In the genomic region with DNA sequence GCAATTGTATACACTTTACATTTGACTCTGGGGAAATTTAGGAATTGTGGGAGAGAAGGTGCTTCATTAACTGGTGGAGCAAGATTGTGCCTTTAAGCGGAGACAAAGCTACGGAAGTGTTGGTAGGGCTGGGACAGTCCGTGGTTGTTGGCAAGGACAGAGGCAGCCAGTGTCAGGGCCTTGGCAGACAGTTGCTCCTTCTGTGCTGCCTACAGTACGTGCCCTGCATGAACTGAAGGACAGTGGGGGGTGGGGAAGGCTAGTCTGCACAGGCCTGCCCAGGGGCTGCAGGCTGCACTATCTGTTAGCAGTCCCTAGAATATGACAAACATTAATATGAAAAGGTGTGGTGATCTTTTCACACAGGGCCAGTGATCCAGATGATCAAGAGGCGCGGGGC, we compare ENCODE assay signal across 10 mouse cellular contexts.
DNase-seq lines count a peak whose midpoint lies in the region; ATAC-seq and TF ChIP-seq lines count a peak whose summit lies in the region.
"Had no signal": no experiment of that assay in that cellular context is flagged by ENCODE, and none has a peak within 500 bp of the region (broad histone marks: within the 10 kb centered on the region; RNA-seq: fewer than 3 reads in every experiment).

No protein-coding gene starts in this region.

- H3K27me3 ChIP-seq in heart, embryonic 11.5 days (ENCODE audit: control insufficient read depth, insufficient read depth, low read length): no peaks in the 10 kb centered on the region
- H3K27me3 ChIP-seq in hindbrain, postnatal 0 days (ENCODE audit: insufficient read depth, low read length): no peaks in the 10 kb centered on the region
- no peaks in the 10 kb centered on the region for H3K27me3 ChIP-seq in neural tube, embryonic 14.5 days (ENCODE audit: control insufficient read depth, insufficient read depth, low read length)
- H3K27me3 ChIP-seq in limb, embryonic 10.5 days (ENCODE audit: low read depth, poor library complexity, severe bottlenecking): no peaks in the 10 kb centered on the region
- H3K27me3 ChIP-seq in liver, postnatal 0 days (ENCODE audit: insufficient read depth, low read length): no peaks in the 10 kb centered on the region

- peak; percentile 13 to 37 for DNase-seq in heart, adult 18-20 months
- peak; percentile 86 to 91 for DNase-seq in cerebellum, postnatal 10 days
- peak; percentile 86 for DNase-seq in hindbrain, postnatal 0 days (ENCODE audit: low spot score)
- DNase-seq in limb, embryonic 10.5 days (ENCODE audit: low spot score): no peak
- DNase-seq in lung, postnatal 25 days (ENCODE audit: low spot score): no peak
- DNase-seq in liver, postnatal 0 days: no peak
- DNase-seq: lung, embryonic 14.5 days had no signal

- no peak for TF ChIP-seq EP300 in liver, postnatal 0 days (IDR thresholded peaks at IDR 0.05; ENCODE audit: low read depth)

- H3K4me1 ChIP-seq in heart, embryonic 11.5 days (ENCODE audit: control insufficient read depth, insufficient read depth, low read length): no peaks in the 10 kb centered on the region
- H3K4me1 ChIP-seq in hindbrain, postnatal 0 days (ENCODE audit: insufficient read depth, low read length): peaks cover 8% of the 10 kb centered on the region; the same call in 1 of the 2 replicates
- H3K4me1 ChIP-seq in neural tube, embryonic 14.5 days (ENCODE audit: control insufficient read depth, insufficient read depth, low read length): no peaks in the 10 kb centered on the region
- H3K4me1 ChIP-seq in limb, embryonic 10.5 days: no peaks in the 10 kb centered on the region
- H3K4me1 ChIP-seq in liver, postnatal 0 days (ENCODE audit: insufficient read depth): no peaks in the 10 kb centered on the region

- H3K36me3 ChIP-seq in heart, embryonic 11.5 days (ENCODE audit: control insufficient read depth, insufficient read depth, low read length): no peaks in the 10 kb centered on the region
- H3K36me3 ChIP-seq in hindbrain, postnatal 0 days (ENCODE audit: insufficient read depth, low read length): no peaks in the 10 kb centered on the region
- no peaks in the 10 kb centered on the region for H3K36me3 ChIP-seq in neural tube, embryonic 14.5 days (ENCODE audit: control insufficient read depth, insufficient read depth, low read length)
- H3K36me3 ChIP-seq in limb, embryonic 10.5 days: no peaks in the 10 kb centered on the region
- H3K36me3 ChIP-seq in liver, postnatal 0 days (replicated peaks; ENCODE audit: insufficient read depth, low read length): no peaks in the 10 kb centered on the region

- H3K9ac ChIP-seq in heart, embryonic 11.5 days (ENCODE audit: low read depth, low read length): no peak overlapping the region
- no peak overlapping the region for H3K9ac ChIP-seq in hindbrain, postnatal 0 days (replicated peaks; ENCODE audit: low read length)
- no peak overlapping the region for H3K9ac ChIP-seq in neural tube, embryonic 14.5 days (replicated peaks; ENCODE audit: low read depth, low read length)
- no peak overlapping the region for H3K9ac ChIP-seq in liver, postnatal 0 days (replicated peaks)
- H3K9ac ChIP-seq: lung, embryonic 14.5 days had no signal

- no peak overlapping the region for H3K27ac ChIP-seq in heart, embryonic 11.5 days (ENCODE audit: low read depth, low read length)
- peak overlapping the region; percentile 51; the same call in 1 of the 2 replicates for H3K27ac ChIP-seq in hindbrain, postnatal 0 days
- H3K27ac ChIP-seq in neural tube, embryonic 14.5 days (ENCODE audit: low read depth, low read length): no peak overlapping the region
- no peak overlapping the region for H3K27ac ChIP-seq in limb, embryonic 10.5 days
- no peak overlapping the region for H3K27ac ChIP-seq in liver, postnatal 0 days (ENCODE audit: low read depth)
- H3K27ac ChIP-seq: heart, adult 2 months had no signal

- WGBS in heart, embryonic 11.5 days (ENCODE audit: insufficient replicate concordance): 68% methylated on average over 6 of the region's 6 CpGs
- WGBS in hindbrain, postnatal 0 days: 43% methylated on average over 6 of the region's 6 CpGs
- 54% methylated on average over 6 of the region's 6 CpGs for WGBS in neural tube, embryonic 14.5 days
- WGBS in limb, embryonic 10.5 days: 86% methylated on average over 6 of the region's 6 CpGs
- 68% methylated on average over 6 of the region's 6 CpGs for WGBS in liver, postnatal 0 days (ENCODE audit: insufficient replicate concordance)

- no peak for TF ChIP-seq CTCF in hindbrain, postnatal 0 days (IDR thresholded peaks at IDR 0.05; ENCODE audit: low read depth)
- TF ChIP-seq CTCF in liver, postnatal 0 days (IDR thresholded peaks at IDR 0.05; ENCODE audit: low read depth): no peak

- H3K4me3 ChIP-seq in heart, embryonic 11.5 days (ENCODE audit: low read depth, low read length): no peak overlapping the region
- H3K4me3 ChIP-seq in hindbrain, postnatal 0 days (ENCODE audit: low read length): no peak overlapping the region
- no peak overlapping the region for H3K4me3 ChIP-seq in neural tube, embryonic 14.5 days (ENCODE audit: low read depth, low read length)
- no peak overlapping the region for H3K4me3 ChIP-seq in limb, embryonic 10.5 days
- no peak overlapping the region for H3K4me3 ChIP-seq in liver, postnatal 0 days (ENCODE audit: low read depth, low read length)
- H3K4me3 ChIP-seq: heart, adult 2 months had no signal

- no peak overlapping the region for H3K4me2 ChIP-seq in heart, embryonic 11.5 days
- no peak overlapping the region for H3K4me2 ChIP-seq in hindbrain, postnatal 0 days (ENCODE audit: low read depth, low read length)
- no peak overlapping the region for H3K4me2 ChIP-seq in neural tube, embryonic 14.5 days (ENCODE audit: low read depth, low read length)
- H3K4me2 ChIP-seq in liver, postnatal 0 days (ENCODE audit: low read depth, low read length): no peak overlapping the region
- H3K4me2 ChIP-seq: lung, embryonic 14.5 days had no signal

- no peaks in the 10 kb centered on the region for H3K9me3 ChIP-seq in heart, embryonic 11.5 days (replicated peaks; ENCODE audit: control insufficient read depth, low read length)
- H3K9me3 ChIP-seq in hindbrain, postnatal 0 days (ENCODE audit: low read length): no peaks in the 10 kb centered on the region
- no peaks in the 10 kb centered on the region for H3K9me3 ChIP-seq in neural tube, embryonic 14.5 days (ENCODE audit: control insufficient read depth, low read length)
- no peaks in the 10 kb centered on the region for H3K9me3 ChIP-seq in limb, embryonic 10.5 days (replicated peaks)
- H3K9me3 ChIP-seq in liver, postnatal 0 days (ENCODE audit: low read length): no peaks in the 10 kb centered on the region

- ATAC-seq in heart, embryonic 11.5 days (replicated peaks; ENCODE audit: insufficient number of reproducible peaks, low FRiP score, low TSS enrichment): no peak
- peak; percentile 99 for ATAC-seq in hindbrain, postnatal 0 days
- peak; percentile 97 for ATAC-seq in neural tube, embryonic 14.5 days (ENCODE audit: low read depth)
- no peak for ATAC-seq in liver, postnatal 0 days

Comparison
In these comparisons a context has a peak if more than half of its experiments do, and no peak if none do; other contexts are left out.
1. DNase-seq: peak in heart, adult 18-20 months (2 of 2), cerebellum, postnatal 10 days (2 of 2) and hindbrain, postnatal 0 days (single experiment); none in limb, embryonic 10.5 days (single experiment), lung, postnatal 25 days (single experiment) and liver, postnatal 0 days (single experiment).
2. ATAC-seq: peak in hindbrain, postnatal 0 days (single experiment) and neural tube, embryonic 14.5 days (single experiment); none in heart, embryonic 11.5 days (single experiment) and liver, postnatal 0 days (single experiment).